Mouse (Mus musculus): ENCODE results near the gene Ap1s1. TPM values are rescaled to one million over a fixed set of nuclear protein-coding genes. Genes with fewer than 3 reads are reported as not detected.

Ap1s1 gene
- total RNA-seq, 1 experiment from 2014 or later = 9.2 TPM

Other genes with a start within 250 kb of the Ap1s1 start
- not detected in 2 replicates for gene Col26a1, start 162.9 kb downstream of the Ap1s1 start, total RNA-seq (2017)
- 4.4 and 8.8 TPM in 2 replicates for gene Ift22, start 138.0 kb downstream of the Ap1s1 start, total RNA-seq (2017)
- gene Fis1, start 92.9 kb downstream of the Ap1s1 start, total RNA-seq (2017) = 95.6 and 118 TPM in 2 replicates
- 1.2 and 3.0 TPM in 2 replicates for gene Cldn15, start 79.5 kb downstream of the Ap1s1 start, total RNA-seq (2017)
- 76.2 TPM in 2 replicates for gene Plod3, start 59.1 kb downstream of the Ap1s1 start, total RNA-seq (2017)
- 30.1 and 31.9 TPM in 2 replicates for gene Znhit1, start 58.1 kb downstream of the Ap1s1 start, total RNA-seq (2017)
- gene Vgf, start 19.7 kb downstream of the Ap1s1 start, total RNA-seq (2017) = not detected in 2 replicates
- not detected in 2 replicates for gene Serpine1, start 26.1 kb upstream of the Ap1s1 start, total RNA-seq (2017)
- gene Trim56, start 70.1 kb upstream of the Ap1s1 start, total RNA-seq (2017) = 69.9 and 79.3 TPM in 2 replicates
- not detected in 2 replicates for gene Muc3, start 103.2 kb upstream of the Ap1s1 start, total RNA-seq (2017)
- 0.58 and 2.3 TPM in 2 replicates for gene Muc3a, start 166.3 kb upstream of the Ap1s1 start, total RNA-seq (2017)
- gene Ache, start 241.4 kb upstream of the Ap1s1 start, total RNA-seq (2017) = 0.25 and 0.47 TPM in 2 replicates
- 3.8 and 4.2 TPM in 2 replicates for gene Ufsp1, start 248.5 kb upstream of the Ap1s1 start, total RNA-seq (2017)